ENCODE assay signal across 8 mouse cellular contexts in genomic region chr4:47419268-47419973, GRCm38 (mm10). TPM values are rescaled to one million over a fixed set of nuclear protein-coding genes. Genes with fewer than 3 reads are reported as not detected.
A peak's percentile ranks its signal among the peaks of the same experiment; 100 is the strongest.
DNase-seq lines count a peak whose midpoint lies in the region; ATAC-seq and TF ChIP-seq lines count a peak whose summit lies in the region.

No protein-coding gene starts in this region.

- H3K9ac ChIP-seq in forebrain, embryonic 11.5 days (ENCODE audit: low read length): no peak overlapping the region
- H3K9ac ChIP-seq in lung, postnatal 0 days (replicated peaks; ENCODE audit: low read depth): no peak overlapping the region

- peaks cover 4% of the 10 kb centered on the region; the same call in 1 of the 2 replicates for H3K4me1 ChIP-seq in forebrain, embryonic 11.5 days (replicated peaks; ENCODE audit: control insufficient read depth, insufficient read depth, low read length)
- H3K4me1 ChIP-seq in forebrain, embryonic 10.5 days: peaks cover 35% of the 10 kb centered on the region
- no peaks in the 10 kb centered on the region for H3K4me1 ChIP-seq in lung, postnatal 0 days (ENCODE audit: insufficient read depth, low read depth, low read length)
- H3K4me1 ChIP-seq in limb, embryonic 10.5 days: peaks cover 43% of the 10 kb centered on the region

- peak; percentile 68 for DNase-seq in forebrain, embryonic 11.5 days (ENCODE audit: low spot score)
- no peak for DNase-seq in forebrain, embryonic 10.5 days (ENCODE audit: extremely low spot score, low spot score)
- peak; percentile 46 for DNase-seq in lung, postnatal 0 days (ENCODE audit: low spot score)
- no peak for DNase-seq in lung, adult 18-20 months
- DNase-seq in embryo, embryonic 11.5 days (ENCODE audit: low read depth, low spot score): peak; percentile 24
- DNase-seq in limb, embryonic 10.5 days (ENCODE audit: low spot score): peak; percentile 62
- no peak for DNase-seq in T-cell, adult 2 months (ENCODE audit: low spot score)
- DNase-seq in adrenal gland, adult 8-10 months: no peak

- no peak for TF ChIP-seq EP300 in lung, postnatal 0 days (IDR thresholded peaks at IDR 0.05)

- no peak overlapping the region for H3K27ac ChIP-seq in forebrain, embryonic 11.5 days (ENCODE audit: low read depth, low read length)
- no peak overlapping the region for H3K27ac ChIP-seq in forebrain, embryonic 10.5 days
- no peak overlapping the region for H3K27ac ChIP-seq in lung, postnatal 0 days (ENCODE audit: low read length)
- no peak overlapping the region for H3K27ac ChIP-seq in limb, embryonic 10.5 days

- TF ChIP-seq CTCF in lung, postnatal 0 days (IDR thresholded peaks at IDR 0.05): peak; percentile 77

- H3K9me3 ChIP-seq in forebrain, embryonic 11.5 days (ENCODE audit: control insufficient read depth, low read length): no peaks in the 10 kb centered on the region
- no peaks in the 10 kb centered on the region for H3K9me3 ChIP-seq in forebrain, embryonic 10.5 days
- no peaks in the 10 kb centered on the region for H3K9me3 ChIP-seq in lung, postnatal 0 days (ENCODE audit: low read length)
- H3K9me3 ChIP-seq in limb, embryonic 10.5 days (replicated peaks): no peaks in the 10 kb centered on the region

- no peak; the same call in 1 of the 2 replicates for ATAC-seq in forebrain, embryonic 11.5 days (replicated peaks; ENCODE audit: low FRiP score)
- ATAC-seq in lung, postnatal 0 days: no peak

- no peaks in the 10 kb centered on the region for H3K36me3 ChIP-seq in forebrain, embryonic 11.5 days (ENCODE audit: control insufficient read depth, insufficient read depth, low read length)
- 0 out of 2 replicates have a peak, but pooled peaks cover 6% of the 10 kb centered on the region for H3K36me3 ChIP-seq in forebrain, embryonic 10.5 days (replicated peaks)
- no peaks in the 10 kb centered on the region for H3K36me3 ChIP-seq in lung, postnatal 0 days (ENCODE audit: insufficient read depth, low read length)
- H3K36me3 ChIP-seq in limb, embryonic 10.5 days: 0 out of 2 replicates have a peak, but pooled peaks cover 1% of the 10 kb centered on the region

- no peak overlapping the region for H3K4me2 ChIP-seq in forebrain, embryonic 11.5 days (ENCODE audit: low read depth, low read length, severe bottlenecking)
- H3K4me2 ChIP-seq in lung, postnatal 0 days (replicated peaks; ENCODE audit: low read depth, low read length): no peak overlapping the region

- H3K27me3 ChIP-seq in forebrain, embryonic 11.5 days (ENCODE audit: control insufficient read depth, insufficient read depth, low read length): peaks cover 10% of the 10 kb centered on the region
- peaks cover 44% of the 10 kb centered on the region for H3K27me3 ChIP-seq in forebrain, embryonic 10.5 days (ENCODE audit: poor library complexity, severe bottlenecking)
- no peaks in the 10 kb centered on the region for H3K27me3 ChIP-seq in lung, postnatal 0 days (replicated peaks; ENCODE audit: insufficient read depth, low read length)
- H3K27me3 ChIP-seq in limb, embryonic 10.5 days (ENCODE audit: low read depth, poor library complexity, severe bottlenecking): peaks cover 27% of the 10 kb centered on the region

- no peak overlapping the region for H3K4me3 ChIP-seq in forebrain, embryonic 11.5 days (ENCODE audit: low read depth, low read length)
- no peak overlapping the region for H3K4me3 ChIP-seq in forebrain, embryonic 10.5 days
- no peak overlapping the region for H3K4me3 ChIP-seq in lung, postnatal 0 days (ENCODE audit: low read depth, low read length)
- H3K4me3 ChIP-seq in limb, embryonic 10.5 days: no peak overlapping the region

- 23% methylated on average over 9 of the region's 9 CpGs for WGBS in forebrain, embryonic 11.5 days
- WGBS in forebrain, embryonic 10.5 days: 24% methylated on average over 9 of the region's 9 CpGs
- WGBS in lung, postnatal 0 days: 23% methylated on average over 9 of the region's 9 CpGs
- 23% methylated on average over 9 of the region's 9 CpGs for WGBS in limb, embryonic 10.5 days

RNA-seq across cellular contexts. Expression of gene Alg2, which starts 54.7 kb away (rescaled TPM):
- polyA plus RNA-seq in forebrain, embryonic 11.5 days (2014; fragmentation: Nextera tagmentation; extraction: Ambion mirVana): 103 and 112 TPM in 2 replicates
- polyA plus RNA-seq in forebrain, embryonic 10.5 days (2016; fragmentation: Nextera tagmentation; extraction: Ambion mirVana): 80.7 and 84.3 TPM in 2 replicates
- 21.2 and 21.9 TPM in 2 replicates for polyA plus RNA-seq in lung, postnatal 0 days (2015; fragmentation: Nextera tagmentation; extraction: Ambion mirVana)
- 76.8 and 92.2 TPM in 2 replicates for polyA plus RNA-seq in limb, embryonic 10.5 days (2016; fragmentation: Nextera tagmentation; extraction: Ambion mirVana)
- 100 to 1,000 TPM; 173 to 205 (median 178) TPM for total RNA-seq in adrenal gland, adult 8-10 months (2022)

RNA-seq across cellular contexts. Expression of gene Sec61b, which starts 55.0 kb away (rescaled TPM):
- 328 and 341 TPM in 2 replicates for polyA plus RNA-seq in forebrain, embryonic 11.5 days (2014; fragmentation: Nextera tagmentation; extraction: Ambion mirVana)
- polyA plus RNA-seq in forebrain, embryonic 10.5 days (2016; fragmentation: Nextera tagmentation; extraction: Ambion mirVana): 339 and 348 TPM in 2 replicates
- 304 and 337 TPM in 2 replicates for polyA plus RNA-seq in lung, postnatal 0 days (2015; fragmentation: Nextera tagmentation; extraction: Ambion mirVana)
- 412 and 434 TPM in 2 replicates for polyA plus RNA-seq in limb, embryonic 10.5 days (2016; fragmentation: Nextera tagmentation; extraction: Ambion mirVana)
- 100 to 1,000 TPM; 241 to 307 (median 254) TPM for total RNA-seq in adrenal gland, adult 8-10 months (2022)

Comparison
In these comparisons a context has a peak if more than half of its experiments do, and no peak if none do; other contexts are left out.
1. DNase-seq: peak in forebrain, embryonic 11.5 days (single experiment), lung, postnatal 0 days (single experiment), embryo, embryonic 11.5 days (single experiment) and limb, embryonic 10.5 days (single experiment); none in forebrain, embryonic 10.5 days (single experiment), lung, adult 18-20 months (0 of 2), T-cell, adult 2 months (single experiment) and adrenal gland, adult 8-10 months (single experiment).